22 mouse cellular contexts compared by ENCODE assay signal in the genomic region with DNA sequence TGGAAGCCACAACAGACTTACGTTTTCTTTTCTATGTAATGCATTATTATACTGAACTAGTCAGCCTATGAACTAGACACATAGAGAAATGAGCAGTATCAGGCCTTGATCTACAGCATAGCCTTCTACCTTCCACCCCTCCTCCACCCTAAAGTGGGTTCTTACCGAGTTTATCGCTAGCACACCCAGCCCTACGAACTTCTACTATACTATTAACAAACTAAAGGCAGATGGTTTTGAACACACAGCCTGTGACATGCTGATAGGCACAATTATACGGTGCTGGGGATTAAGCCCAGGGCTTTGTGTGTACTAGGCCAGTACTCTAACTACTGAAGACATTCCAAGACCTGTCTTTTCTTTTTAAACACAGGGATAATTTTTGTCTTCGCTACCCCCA.
"Had no signal": no experiment of that assay in that cellular context is flagged by ENCODE, and none has a peak within 500 bp of the region (broad histone marks: within the 10 kb centered on the region; RNA-seq: fewer than 3 reads in every experiment).

No protein-coding gene starts in this region.

- DNase-seq: kidney, adult 2 months; kidney, postnatal 25 days; layer of hippocampus, adult 9-11 months; layer of hippocampus, postnatal 36 days; lung, embryonic 14.5 days; lung, postnatal 36 days; right cerebral cortex, adult 18-20 months; right cerebral cortex, postnatal 14 days; right cerebral cortex, postnatal 4 days; thymus, postnatal 25 days had no signal

- H3K4me3 ChIP-seq: layer of hippocampus, adult 2 months; left cerebral cortex, adult 2 months; limb, embryonic 10.5 days; limb, embryonic 13.5 days; midbrain, embryonic 12.5 days; midbrain, embryonic 15.5 days; neural tube, embryonic 12.5 days; neural tube, embryonic 15.5 days had no signal

- H3K27me3 ChIP-seq: midbrain, embryonic 12.5 days; midbrain, embryonic 15.5 days; neural tube, embryonic 12.5 days; neural tube, embryonic 15.5 days had no signal

- H3K4me2 ChIP-seq: limb, embryonic 13.5 days; lung, embryonic 14.5 days; midbrain, embryonic 12.5 days; midbrain, embryonic 15.5 days; neural tube, embryonic 12.5 days; neural tube, embryonic 15.5 days had no signal

- H3K36me3 ChIP-seq: midbrain, embryonic 12.5 days; midbrain, embryonic 15.5 days; neural tube, embryonic 12.5 days; neural tube, embryonic 15.5 days had no signal

- H3K9me3 ChIP-seq: limb, embryonic 10.5 days; midbrain, embryonic 12.5 days; midbrain, embryonic 15.5 days; neural tube, embryonic 12.5 days; neural tube, embryonic 15.5 days had no signal

- H3K9ac ChIP-seq: limb, embryonic 13.5 days; lung, embryonic 14.5 days; midbrain, embryonic 12.5 days; midbrain, embryonic 15.5 days; neural tube, embryonic 12.5 days; neural tube, embryonic 15.5 days had no signal

- H3K27ac ChIP-seq: kidney, postnatal 0 days; layer of hippocampus, adult 2 months; left cerebral cortex, adult 2 months; limb, embryonic 10.5 days; limb, embryonic 13.5 days; midbrain, embryonic 12.5 days; midbrain, embryonic 15.5 days; neural tube, embryonic 12.5 days; neural tube, embryonic 15.5 days; stomach, postnatal 0 days had no signal

- ATAC-seq: intestine, postnatal 0 days; lung, postnatal 0 days; midbrain, embryonic 15.5 days had no signal

- H3K4me1 ChIP-seq: midbrain, embryonic 12.5 days; midbrain, embryonic 15.5 days; neural tube, embryonic 12.5 days had no signal
